Mouse (Mus musculus): Measurements from ENCODE around the gene Tm2d1. TPM values are rescaled to one million over a fixed set of nuclear protein-coding genes. Genes with fewer than 3 reads are reported as not detected.

Tm2d1 gene
- polyA plus RNA-seq (2015; fragmentation: Nextera tagmentation; extraction: Ambion mirVana), result 94.4 and 99.7 TPM in 2 replicates

DNA sequence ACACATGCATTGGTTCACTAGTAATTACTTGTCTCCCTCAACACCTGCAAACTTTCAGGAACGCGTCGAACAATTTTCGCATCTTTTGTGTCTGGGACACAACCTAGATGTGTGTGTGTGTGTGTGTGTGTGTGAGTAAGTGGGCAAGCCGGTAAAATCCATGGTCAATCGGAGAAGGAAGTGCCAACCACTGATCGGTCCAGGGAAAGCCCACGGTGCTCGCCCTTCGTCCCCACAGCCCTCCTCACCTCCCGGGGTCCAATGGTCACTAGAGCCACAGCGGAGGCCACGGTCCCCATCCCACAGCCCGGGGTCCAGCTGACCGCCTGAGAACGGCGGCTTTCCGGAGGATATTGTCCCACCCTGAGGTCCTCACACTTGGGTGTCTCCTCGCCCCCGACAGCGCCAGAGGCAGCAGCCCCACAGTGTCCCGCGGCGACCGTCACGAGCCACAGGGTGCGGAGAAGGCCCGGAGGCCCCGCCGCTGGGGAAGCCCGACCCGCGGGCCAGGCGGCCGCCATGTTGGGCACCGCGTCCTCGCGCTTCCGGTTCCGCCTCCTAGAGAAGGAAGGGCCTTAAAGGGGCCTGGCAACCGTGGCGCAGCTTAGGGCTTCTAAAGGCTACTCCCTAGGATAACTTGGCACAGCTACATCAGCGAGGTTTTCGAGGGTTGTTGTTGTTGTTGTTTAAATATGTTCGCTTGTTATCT is at the start of gene Tm2d1:
TSS of gene Tm2d1 (minus strand) at position 591 of the 709 bp plus-strand sequence.

DNA sequence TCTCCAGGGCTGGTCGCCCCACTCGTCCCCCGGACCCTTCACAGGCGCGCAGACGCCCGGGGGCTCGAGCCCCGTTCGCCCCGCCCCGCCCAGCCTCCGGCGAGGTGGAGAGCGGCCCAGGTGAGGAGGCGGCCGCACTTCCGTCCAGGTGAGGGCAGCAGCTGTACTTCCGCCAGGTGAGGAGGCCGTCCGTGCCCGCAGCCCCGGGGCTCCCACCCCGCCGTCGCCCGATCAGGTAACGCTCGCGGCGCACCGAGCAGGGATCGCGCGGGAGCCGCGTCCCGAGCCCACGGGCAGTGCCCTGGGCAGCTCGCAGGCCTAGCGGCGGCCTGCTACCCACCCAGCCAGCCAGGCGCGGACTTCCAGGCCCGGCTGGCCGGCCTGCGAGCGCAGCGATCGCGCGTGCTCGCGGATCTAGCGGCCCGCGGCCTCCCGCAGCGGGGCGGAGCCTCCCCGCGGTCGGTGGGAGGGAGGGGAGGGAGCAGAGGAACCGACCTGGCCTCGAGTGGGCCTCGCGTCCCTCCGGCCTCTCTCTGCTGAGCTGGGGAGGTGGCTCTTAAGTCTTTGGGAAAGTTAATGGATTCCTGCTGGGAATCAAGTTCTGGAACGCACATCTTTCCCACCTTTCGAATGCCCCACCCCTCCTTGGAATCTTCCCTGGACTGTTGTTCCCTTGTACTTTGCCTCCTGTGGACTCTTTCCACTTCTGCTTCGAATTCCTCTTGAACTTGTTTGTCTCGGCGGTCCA is 12.8 kb upstream of the Tm2d1 start, which contains the start of gene Patj:
TSS of gene Patj (plus strand) at position 96 of the 748 bp plus-strand sequence.

Other genes starting within 250 kb of the Tm2d1 start
- gene Patj, start 12.5 kb upstream of the Tm2d1 start, polyA plus RNA-seq (2015; fragmentation: Nextera tagmentation; extraction: Ambion mirVana), result 2.1 and 3.1 TPM in 2 replicates

Measured in skeletal muscle tissue, postnatal 0 days (tissue).